Mouse (Mus musculus) CD4-positive, CD25-positive, alpha-beta regulatory T cell, adult 4 months (primary cell): ENCODE results near the gene Ppt1. TPM values are rescaled to one million over a fixed set of nuclear protein-coding genes. Genes with fewer than 3 reads are reported as not detected.
A peak's percentile ranks its signal among the peaks of the same experiment; 100 is the strongest.
"Not testable (repeated sequence)": the region's sequence is repeated elsewhere in the genome, so short reads cannot be mapped to it uniquely, and the experiment has no call there.

ENCODE experiments used
- ATAC-seq: one replicate; pipeline ENCODE4 v1.8.0; 2017
- polyA plus RNA-seq, 2 experiments: library from polyadenylated mRNA; unstranded; fragments of 100-300 nt; shearing (Covaris generic); gene quantifications; one replicate each; pipeline ENCODE4 v1.2.1; 2017

Ppt1 gene
- polyA plus RNA-seq = 100 to 1,000 TPM; 112 to 156 TPM

DNA sequence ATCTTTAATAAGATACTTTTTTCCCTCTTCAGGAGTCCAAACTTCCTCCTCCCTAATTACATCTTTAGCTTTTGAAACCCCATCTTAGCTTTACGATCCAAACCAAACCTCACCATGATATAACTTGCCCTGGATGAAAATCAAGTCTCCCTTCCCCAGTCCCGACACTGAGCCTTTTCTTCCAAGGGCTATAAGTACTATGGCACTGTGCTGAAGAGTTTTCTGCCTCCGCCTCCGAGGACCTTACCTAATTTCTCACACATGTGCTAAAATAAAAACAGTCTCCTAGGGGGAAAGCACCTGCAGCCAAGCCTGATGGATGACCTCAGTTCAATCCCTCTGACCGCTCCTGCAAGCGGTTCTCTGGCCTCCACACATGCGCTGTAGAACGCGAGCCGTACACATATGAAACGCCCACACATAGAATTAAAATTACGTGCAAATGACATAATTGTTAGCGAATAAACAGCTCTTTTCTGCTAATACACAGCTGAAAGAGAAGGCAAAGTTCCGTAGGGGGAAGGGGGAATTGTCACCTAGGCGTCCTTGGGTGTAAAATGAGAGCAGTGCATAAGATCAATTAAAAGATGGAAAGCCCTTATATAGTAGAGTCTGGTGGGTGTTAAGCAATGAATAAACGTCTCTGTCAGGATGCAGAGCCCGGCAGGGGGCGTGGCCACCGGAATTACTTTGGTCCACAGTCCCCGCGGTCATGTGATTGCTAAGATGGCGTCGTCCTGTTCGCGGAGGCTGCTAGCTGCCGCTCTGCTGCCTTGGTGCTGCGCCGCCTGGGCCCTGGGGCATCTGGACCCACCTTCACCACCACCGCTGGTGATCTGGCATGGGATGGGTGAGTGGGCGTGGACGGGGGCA lies at the start of gene Ppt1:
Ppt1 (plus strand) TSS at position 713 of the 873 bp plus-strand sequence.
- ATAC-seq = peak; percentile 97

DNA sequence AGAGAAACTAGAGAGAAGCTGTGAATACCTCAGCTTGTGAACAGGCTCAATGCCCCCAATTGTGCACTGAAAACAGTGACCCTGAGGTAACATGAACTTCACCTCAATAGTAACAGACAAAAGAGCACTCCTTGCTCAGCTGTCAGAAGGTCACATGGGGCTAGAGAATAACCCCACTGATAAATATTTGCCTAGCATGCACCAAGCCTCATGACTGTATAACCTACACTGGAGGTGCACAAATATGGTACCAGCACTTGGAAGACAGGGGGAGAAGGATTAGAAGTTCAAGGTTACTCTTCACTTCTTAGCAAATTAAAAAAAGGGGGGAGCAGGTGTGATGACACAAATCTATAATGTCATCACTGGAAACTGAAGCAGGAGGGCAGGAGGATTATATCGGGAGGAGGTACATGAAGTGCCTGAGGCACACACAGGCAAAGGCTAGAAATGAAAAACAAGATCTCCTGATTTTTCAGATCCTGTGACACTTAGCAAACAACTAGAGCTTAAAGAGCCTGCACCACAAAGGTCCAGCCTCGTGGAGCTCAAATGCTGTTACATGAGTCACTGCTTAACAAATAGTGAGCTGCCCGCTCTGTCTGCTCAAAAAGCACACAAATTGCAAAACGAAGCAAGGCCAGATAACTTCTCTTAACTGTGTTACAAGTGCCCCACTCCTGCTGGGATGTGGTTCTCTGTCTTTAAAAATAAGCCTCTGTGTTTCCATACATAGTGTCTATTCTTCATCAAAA lies 46.5 kb upstream of the Ppt1 start:
- no peak for ATAC-seq

DNA sequence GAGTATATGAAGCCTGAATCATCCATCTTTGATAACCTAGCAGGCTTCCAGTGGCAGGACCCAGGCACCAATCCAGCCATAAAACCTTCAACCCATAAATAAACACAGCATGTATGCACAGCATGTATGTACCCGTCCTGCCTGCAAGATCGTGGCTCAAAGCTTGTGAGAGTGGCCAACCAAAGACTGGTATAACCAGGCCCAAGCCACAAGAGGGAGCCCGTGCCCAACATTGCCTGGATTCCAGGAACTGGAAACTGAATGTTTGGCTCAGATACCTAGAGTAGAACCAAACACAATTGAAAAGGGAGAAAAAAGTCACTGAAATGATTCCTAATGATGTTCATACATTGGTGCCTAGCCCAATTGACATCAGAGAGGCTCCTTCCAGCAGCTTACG lies 27.9 kb upstream of the Ppt1 start:
- ATAC-seq = peak; percentile 93

DNA sequence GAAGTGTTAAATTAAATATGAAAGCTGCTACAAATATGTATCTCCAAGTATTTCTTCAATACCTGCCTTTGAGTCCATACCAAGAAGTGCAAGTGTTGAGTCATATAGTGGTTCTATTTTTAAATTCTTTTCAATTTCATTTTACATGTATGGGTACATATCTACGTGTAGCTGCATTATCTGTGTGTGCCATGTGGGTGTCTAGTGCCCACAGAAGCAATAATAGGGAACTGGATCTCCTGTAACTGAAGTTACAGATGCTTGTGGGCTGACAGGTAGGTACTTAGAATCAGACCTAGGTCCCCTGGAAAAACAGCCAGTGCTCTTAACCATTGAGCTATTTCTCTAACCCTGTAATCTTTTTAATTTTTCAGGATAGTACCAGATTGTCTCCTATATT lies 24.9 kb upstream of the Ppt1 start:
- ATAC-seq = no peak

DNA sequence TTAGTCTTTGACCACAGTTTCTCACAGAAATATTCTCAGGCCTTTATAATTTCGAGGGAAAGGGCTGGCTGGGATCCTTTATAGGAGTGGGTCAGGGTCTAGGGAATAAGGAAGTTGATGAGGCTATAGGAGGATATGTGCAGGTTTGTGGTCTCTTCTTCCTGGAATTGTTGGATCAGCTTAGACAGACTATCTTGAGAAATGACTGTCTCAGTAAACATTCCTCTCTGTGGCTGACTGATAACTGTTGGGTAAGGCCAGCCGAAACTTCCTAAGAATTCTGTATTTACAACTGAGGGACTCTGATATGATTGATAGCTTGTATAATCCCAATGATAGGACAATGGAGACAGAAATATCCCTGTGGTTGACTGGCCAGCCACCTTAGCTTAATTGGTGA lies 24.2 kb upstream of the Ppt1 start:
- ATAC-seq = no peak

DNA sequence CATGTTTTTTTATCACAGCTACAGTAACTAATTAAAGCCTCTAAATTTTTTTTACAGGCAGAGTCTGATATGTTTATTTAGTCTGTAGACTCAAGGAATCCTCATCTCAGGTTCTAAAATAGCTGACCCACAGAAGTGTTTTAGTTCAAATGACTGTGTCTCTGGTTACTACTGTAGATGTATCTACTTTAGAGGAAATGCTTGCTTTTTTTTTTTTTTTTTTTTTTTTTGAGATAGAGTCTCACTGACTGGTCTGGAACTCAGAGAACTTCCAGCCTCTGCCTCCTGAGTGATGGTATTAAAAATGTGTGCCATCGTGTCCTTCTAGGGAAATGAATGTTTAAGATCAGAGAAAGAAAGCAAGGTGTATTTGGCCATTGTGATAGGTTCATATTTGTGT lies 19.8 kb upstream of the Ppt1 start:
- no peak for ATAC-seq

DNA sequence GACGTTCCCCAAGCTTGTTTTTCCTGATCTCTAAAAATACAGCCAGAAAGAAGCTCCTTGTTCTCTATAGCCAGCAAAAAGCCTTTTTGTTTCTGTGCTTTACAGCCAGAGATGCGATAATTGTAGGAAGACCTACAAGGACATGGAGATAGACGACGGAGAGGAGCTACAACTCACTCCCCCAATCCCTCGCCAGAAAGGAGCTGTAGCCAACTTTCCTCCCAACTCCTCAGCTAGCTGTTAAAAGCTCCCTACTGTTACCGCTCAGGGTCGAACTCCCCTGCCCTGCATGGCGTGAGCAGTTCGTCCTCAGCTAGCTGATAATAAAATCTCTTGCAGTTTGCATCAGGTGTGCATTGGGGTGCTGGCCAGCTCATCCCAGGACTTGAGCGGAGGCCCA lies 15.1 kb upstream of the Ppt1 start:
- not testable (repeated sequence) for ATAC-seq

DNA sequence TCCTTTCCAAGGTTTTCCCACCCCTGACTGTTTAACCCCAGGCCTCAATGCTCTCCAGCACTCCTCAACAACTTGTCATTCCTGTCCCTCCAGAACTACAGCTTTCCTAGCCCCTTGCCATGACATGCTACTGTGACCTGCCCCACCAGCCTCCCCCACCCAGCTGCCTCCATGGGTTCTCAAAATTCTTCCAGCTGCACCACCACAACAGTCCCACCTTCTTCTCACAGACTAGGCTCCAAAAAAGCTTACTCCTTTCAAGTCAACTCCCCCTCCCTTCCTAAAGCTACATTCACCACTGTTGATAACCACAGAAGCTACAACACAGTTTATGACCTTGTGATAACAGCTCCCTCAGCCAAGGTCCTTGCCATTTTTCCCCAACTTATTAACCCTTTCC lies 8.4 kb upstream of the Ppt1 start:
- ATAC-seq = no peak

DNA sequence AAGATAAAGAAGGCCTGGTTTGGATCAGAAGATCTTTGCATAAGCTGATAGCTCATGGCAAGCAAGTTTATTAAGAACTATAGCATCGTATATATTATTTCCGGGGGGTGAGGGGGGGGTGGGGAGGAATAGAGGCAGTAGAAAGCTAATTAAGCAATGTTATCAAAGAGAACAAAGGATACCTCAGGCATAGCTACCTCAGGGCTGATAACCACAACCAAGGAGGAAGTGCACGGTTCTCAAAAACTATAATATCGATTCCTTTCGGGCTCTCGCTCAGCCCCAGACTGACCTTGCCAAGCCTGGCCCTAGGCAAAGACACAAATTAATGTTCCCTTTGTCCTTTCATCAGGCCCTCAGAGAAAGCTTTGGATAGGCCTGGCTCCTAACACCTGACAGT lies 6.7 kb upstream of the Ppt1 start:
- peak; percentile 63 for ATAC-seq

DNA sequence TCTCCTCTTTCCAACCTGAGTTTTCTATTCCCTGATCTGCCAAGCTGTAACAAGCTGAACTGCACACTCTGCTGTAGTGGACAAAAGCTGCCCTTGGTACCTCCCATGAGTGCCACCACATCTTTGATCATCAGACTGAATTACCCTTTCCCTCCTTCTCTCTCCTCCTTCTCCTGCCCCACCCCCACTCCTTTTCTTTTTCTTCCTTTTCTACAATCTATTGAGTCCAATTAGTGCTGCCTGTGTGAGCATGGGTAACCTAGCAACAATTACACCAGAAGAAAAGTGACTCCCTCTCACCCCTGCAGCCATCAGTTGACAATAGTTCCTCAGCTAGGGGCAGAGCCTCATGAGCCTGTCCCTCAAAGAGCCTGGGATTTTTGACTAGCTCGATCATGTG lies 4.2 kb upstream of the Ppt1 start:
- ATAC-seq = no peak

DNA sequence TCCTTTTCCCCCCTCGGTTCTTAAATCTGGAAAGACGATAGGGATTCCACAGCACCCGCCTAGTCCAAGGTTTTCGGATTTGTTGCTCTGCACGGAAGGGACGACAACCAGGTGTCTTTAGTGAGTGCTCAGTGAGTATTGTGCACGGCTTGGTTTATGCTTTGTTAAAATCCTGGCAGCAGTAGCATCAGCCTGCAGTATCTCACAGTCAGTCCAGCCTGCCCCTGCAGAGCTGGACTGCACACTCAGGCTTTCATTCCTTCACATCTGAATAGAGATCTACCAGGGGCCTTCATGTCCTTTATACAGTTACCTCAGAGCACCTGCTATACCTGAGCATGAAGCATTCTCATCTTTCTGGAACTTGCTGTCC lies 347 bp downstream of the Ppt1 start:
- ATAC-seq = peak; percentile 13

DNA sequence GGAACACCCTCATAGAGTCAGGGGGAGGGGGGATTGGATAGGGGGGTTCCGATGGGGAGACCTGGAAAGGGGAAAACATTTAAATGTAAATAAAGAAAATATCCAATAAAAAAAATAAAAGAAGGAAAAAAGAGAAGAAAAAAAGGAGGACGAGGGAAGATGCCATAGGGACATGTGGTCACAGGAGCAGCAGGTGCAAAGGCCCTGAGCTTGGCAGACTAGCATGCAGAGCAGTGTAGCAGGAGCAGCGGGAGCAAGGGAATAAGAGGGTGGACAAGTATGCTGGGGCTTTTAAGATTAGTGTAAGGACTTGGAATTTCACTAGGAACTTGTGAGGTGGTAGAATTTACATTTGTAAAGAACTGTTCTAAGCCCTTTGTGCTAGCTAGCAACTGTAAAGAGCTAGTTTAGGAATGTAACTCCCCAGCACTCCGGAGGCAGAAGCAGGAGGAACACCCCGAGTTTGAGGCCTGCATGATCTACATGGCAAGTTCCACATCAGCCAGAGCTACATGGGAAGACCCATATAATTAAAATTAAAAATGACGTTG lies 1.2 kb downstream of the Ppt1 start:
- no peak for ATAC-seq

DNA sequence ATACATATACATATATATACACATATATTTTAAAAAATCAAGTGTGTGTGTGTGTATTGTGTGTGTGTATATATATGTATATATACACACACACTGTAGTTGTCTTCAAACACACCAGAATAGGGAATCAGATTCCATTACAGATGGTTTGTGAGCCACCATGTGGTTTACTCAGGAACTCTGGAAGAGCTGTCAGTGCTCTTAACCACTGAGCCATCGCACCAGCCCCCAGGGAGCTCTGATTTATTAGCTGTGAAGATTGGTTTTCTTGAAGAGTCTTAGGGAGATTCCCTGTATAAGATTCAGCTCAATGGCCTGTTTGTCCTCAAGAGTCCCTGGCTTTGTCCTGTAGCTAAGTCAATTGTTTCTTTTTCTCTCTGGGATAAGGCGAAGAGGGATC lies 2.0 kb downstream of the Ppt1 start:
- ATAC-seq = no peak

DNA sequence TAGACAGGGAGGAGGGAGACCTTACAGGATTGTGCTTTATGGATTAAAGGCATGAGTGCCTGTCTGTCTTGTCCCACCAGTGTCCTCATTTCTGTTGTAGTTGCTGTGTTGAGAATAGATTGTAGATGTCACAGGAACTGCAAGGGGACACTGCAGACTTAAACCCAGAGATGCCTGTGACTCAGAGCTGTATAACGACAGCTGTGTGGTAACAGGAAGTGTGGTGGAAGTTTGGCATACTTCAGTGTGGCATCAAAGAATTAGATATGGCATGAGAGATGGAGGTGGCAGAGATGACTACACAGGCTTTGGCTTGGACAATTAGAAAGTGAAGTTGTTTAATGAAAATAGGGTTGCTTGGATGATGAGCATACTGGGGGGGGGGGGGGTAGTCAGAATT lies 2.4 kb downstream of the Ppt1 start:
- ATAC-seq = peak; percentile 48

DNA sequence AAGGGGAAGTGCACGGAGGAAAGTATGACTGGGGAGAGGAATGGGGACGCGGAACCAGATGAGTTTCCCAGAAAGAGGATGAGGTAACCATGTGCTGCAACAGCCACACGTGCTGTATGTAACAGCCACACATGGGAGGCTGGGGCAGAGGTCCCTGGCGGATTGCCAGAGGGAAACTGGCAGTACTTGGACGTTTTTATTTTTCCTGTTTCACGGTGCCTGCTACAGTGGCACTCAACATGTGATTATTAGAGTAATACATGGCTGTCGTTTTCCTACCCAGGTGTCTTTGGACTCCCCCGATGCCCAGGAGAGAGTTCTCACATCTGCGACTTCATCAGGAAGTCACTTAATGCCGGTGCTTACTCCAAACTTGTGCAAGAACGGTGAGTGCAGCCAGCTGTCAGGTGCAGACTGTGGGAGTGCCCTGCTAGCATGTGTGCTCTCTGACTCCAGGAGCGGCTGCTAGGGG lies 12.1 kb downstream of the Ppt1 start:
- ATAC-seq = peak; percentile 44

DNA sequence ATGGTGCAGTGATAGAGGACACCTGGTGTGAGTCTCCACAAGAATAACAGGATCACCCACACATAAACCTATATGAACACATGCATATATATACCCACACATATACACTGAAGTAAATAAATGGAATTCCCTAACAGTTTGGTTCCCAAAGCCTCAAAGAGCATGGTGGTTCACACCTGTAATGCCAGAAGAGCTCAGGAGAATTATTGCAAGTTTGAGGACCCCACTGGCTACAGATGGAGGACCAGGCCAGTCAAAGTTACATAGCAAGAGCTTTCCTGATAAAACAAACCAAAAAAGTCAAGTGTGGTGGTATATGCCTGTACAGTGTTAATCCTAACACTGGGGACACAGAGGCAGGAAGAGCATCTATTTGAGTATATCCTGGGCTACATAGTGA lies 15.5 kb downstream of the Ppt1 start:
- no peak for ATAC-seq

DNA sequence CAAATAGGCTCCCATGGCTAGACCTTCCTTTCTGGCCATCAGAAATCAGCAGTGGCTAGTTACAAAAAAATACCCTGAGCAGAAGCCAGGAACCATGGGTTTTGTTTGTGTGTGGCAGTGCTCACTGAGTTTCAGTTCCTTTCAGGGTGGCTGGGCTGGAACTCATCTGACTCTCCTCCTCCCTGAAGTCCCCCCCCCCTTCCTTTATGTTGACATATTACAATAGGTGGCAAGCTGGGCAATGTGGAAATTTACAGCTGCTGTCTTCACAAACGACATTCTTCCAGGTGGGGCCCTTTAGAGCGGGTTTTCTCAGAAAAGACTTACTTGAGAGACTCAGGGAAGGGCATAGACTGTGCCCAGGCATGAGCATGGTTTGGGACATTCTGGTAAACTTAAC lies 17.6 kb downstream of the Ppt1 start:
- no peak for ATAC-seq

DNA sequence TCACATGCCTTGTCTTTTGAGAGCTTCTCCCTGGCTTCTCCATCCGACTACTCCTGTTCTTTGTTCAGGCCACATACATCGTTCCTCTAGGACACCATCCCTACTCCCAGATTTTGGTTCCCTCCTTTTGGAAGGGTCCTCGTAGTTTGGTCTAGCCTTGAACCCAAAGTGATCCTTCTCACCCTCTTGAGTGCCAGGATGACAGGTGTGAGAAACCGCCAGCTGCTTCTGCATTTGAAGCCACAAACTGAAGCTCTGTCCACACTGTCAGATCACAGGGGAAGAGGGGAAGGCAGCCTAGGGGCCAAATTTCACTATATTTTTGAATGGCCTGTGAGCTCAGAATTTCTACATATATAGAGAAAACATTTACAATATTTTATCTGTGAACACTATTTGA lies 18.7 kb downstream of the Ppt1 start:
- no peak for ATAC-seq

DNA sequence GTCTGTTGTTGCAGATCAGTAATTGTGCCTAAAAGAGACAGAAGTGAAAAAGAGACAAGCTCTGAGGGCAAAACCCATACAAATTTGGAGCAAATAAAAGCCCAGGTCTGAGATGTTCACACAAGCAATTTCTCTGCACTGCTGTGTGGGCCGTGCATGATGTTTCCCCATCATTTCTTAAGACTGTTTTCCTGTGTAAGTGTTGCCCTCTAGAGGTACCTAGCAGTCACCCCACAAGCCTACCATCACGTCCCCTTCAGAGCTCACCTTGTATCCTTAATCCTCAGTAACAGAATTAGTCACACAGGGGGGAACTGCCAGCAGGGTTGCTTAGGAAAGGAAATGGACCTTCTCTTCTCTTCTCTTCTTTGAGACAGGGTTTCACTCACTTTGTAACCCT lies 21.9 kb downstream of the Ppt1 start:
- peak; percentile 43 for ATAC-seq

DNA sequence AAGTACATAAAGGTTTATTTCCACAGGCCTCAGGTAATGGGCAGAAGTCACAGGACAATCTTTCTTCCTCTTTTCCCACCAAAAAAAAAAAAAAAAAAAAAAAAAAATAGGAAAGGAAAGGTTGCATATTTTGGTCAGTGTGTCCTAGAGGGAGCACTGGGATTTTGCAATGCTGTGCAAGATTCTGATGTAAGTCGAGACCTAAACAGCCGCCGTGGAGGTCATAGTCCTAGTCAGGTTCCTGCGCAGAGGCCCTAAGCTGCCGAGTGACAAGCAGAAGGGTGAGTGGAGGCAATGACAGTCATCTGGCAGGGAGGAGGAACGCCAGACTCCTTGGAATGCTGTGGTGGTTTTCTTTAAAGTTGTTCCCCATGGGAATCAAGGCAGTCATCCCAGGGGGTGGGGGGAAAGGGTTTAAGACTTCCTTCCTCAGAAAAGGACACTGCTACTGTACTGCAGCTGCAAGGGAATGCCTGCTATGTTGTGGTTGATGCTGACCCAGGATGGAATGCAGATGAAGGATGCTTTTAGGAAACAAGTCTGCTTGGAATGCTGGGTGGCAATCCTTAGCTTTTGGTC lies 23.1 kb downstream of the Ppt1 start:
- ATAC-seq = no peak

DNA sequence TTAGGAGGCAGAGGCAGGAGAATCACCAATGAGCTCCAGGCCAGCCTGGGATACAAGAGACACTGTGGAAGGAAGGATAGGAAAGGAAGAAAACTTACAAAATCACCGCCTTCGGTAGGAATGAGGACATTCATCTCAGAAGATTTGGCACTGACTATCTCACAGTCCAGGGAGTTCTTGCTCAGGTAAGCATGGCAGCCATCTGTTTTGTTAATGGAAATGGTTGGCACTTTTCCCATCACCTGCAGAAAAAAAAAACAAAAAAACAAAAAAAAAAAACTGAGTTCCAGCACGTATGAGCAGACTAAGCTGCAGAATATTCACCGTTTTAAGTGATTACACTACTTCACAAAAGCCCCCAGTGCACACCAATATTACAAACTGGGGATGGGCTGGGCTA lies 25.8 kb downstream of the Ppt1 start:
- ATAC-seq = no peak

DNA sequence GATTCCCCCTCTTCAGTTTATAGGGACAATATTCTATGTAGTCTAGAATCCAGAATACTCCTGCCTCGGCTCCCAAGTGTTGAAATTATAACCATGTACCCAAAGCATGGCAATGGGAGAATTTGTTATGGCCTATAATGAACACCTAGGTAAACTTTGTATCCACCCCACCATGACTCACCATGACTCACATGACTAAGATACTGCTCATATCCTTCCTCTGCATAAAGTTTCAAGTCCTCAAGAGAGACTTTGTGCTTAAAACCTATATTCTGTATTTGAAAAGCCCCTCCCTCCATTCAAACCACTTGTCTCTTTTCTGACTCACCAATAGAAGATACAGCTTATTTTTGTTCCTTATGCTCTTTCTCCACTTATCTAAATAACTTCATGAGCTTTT lies 32.0 kb downstream of the Ppt1 start:
- ATAC-seq = no peak

DNA sequence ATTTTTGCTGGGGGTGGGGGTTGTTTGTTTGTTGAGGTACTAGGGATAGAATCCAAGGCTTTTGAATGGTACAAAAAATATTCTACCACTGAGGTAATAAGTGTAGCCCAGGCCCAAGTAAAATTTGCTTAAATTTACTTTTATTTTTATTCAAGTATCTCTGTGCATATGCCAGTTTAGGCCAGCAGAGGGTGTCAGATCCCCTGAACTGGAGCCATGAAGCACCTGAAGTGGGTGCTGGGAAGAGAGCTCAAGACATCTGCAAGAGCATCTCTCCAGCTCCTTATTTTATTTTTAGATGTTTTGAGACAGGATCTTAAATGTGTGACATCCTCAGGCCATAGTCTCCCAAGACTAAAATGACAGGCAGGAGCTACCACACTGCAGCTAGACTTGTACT lies 34.0 kb downstream of the Ppt1 start:
- peak; percentile 13 for ATAC-seq
